Mouse (Mus musculus): ENCODE data around the gene Homez. TPM values are rescaled to one million over a fixed set of nuclear protein-coding genes. Genes with fewer than 3 reads are reported as not detected.
A peak's percentile ranks its signal among the peaks of the same experiment; 100 is the strongest.

Gene Homez
- 4.0 and 4.1 TPM in 2 replicates for polyA plus RNA-seq (2016; fragmentation: Nextera tagmentation; extraction: Ambion mirVana)

DNA sequence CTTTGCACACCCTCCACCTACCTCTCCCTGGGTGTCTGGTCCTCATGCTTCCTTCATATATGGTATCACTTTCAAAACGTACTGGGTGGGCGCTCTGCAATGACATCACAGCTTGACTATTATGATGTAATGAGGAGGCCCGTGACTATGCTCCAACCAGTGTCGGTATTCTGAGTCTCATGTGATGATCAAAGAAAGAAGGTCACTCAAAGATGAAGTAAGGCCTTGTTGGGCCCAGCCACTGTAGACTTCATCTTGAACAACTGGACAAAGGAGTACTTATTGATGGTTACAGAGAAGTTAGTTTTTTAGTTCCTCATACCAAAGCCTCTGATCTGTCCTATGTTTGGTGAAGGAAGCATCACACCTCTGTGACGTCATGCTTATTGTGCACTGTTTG is at the start of gene Homez:
Homez (minus strand) TSS at position 101 of the 400 bp plus-strand sequence.
- peaks cover 7% of the 10 kb centered on the region; the same call in 1 of the 2 replicates for H3K27me3 ChIP-seq (replicated peaks)
- WGBS (ENCODE audit: insufficient replicate concordance): 81% methylated on average over 5 of the region's 5 CpGs

DNA sequence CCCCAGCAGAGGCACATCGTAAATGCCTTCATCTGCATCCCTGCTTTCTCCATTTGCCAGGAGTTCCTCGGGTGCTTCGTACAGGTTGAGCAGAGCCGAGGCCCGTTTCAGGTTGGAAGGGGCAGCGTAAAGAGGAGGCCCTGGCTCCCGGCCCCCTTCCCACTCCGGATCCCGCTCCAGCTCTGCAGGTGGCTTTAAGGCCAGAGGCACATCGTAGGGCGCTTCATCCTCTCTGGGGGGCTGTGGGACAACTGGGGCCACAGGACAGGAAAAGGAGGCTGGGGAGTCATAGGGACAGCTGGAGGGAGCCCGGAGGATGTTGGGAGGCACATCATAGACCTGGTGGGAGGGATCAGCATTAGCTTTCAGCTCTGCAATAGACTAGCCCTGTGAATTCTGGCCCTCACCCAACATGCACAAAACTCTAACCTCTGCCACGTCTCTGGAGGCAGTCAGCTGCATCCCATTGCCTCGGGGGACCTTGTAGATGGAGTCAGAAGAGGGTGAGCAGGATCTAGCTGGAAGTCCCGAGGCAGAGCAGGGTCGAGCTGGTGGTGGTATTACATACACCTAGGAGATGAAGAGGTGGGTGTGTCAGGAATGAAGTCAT is 49.4 kb upstream of the Homez start:
- Histone ChIP-seq H3K36me3 (no peaks in the 10 kb centered on the region), H3K4me1 (peaks cover 15% of the 10 kb centered on the region), H3K4me2 (no peak overlapping the region), H3K4me3 (no peak overlapping the region), H3K9ac (no peak overlapping the region), H3K27ac (no peak overlapping the region), H3K9me3 (replicated peaks) (no peaks in the 10 kb centered on the region), H3K27me3 (replicated peaks) (peaks cover 74% of the 10 kb centered on the region)
- 75% methylated on average over 16 of the region's 16 CpGs for WGBS (ENCODE audit: insufficient replicate concordance)
- no peak for ATAC-seq

More for the DNA sequence above, at the start of gene Homez:
- Histone ChIP-seq H3K36me3 (no peaks in the 10 kb centered on the region), H3K27ac (no peak within 1 kb of the TSS), H3K4me2 (no peak within 1 kb of the TSS), H3K9me3 (replicated peaks) (no peaks in the 10 kb centered on the region), H3K4me3 (no peak within 1 kb of the TSS), H3K4me1 (peaks cover 7% of the 10 kb centered on the region), H3K9ac (no peak within 1 kb of the TSS)
- ATAC-seq: no peak

DNA sequence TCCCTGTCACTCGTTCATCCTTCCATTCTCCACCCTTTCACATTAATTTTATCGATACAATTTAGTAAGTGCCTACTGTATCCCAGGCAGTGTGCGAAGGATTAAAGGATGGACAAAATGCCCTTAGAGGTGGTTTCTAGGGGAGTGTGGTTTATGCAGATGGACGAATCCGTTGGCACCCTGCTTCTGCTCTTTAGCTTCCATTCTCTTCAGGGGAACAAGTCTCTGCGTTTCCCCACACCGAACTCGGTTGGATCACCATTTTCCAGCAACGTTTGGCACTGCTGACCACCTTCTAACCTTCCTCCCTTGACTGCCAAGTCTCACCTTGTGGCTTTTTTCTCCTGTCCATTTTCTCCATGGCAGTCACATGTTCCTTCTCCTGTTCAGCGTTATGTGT is 42.6 kb upstream of the Homez start:
- H3K4me2 ChIP-seq: peak overlapping the region; percentile 82
- 19% methylated on average over 10 of the region's 10 CpGs for WGBS (ENCODE audit: insufficient replicate concordance)
- H3K9ac ChIP-seq: no peak overlapping the region
- peak overlapping the region; percentile 62 for H3K4me3 ChIP-seq
- H3K4me1 ChIP-seq: peaks cover 12% of the 10 kb centered on the region
- H3K36me3 ChIP-seq: no peaks in the 10 kb centered on the region
- no peak for ATAC-seq
- H3K27ac ChIP-seq: no peak overlapping the region
- H3K9me3 ChIP-seq (replicated peaks): no peaks in the 10 kb centered on the region
- peaks cover 78% of the 10 kb centered on the region for H3K27me3 ChIP-seq (replicated peaks)

DNA sequence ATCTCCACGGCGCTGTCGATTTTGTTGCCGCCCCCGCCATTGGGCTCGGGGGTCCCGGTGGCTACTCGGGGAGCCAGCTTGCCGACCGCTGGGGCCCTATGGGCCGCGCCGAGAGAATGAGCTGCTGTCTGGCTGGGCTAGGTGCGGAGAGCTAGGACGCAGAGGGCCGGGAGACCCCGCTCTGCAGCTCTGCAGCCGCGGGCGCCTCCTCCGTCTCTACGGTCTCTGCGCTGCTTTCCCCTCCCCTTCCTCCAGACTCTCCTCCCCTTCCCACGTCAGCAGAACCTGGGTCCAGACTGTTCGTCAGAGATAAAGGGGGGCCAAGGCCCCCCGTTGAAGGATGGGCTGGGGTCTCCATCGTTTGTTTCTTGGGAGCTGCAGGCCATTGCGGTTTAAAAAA is 42.1 kb upstream of the Homez start, which contains the start of gene Slc22a17:
Slc22a17 (minus strand) TSS at position 247 of the 400 bp plus-strand sequence.
- H3K27ac ChIP-seq: no peak within 1 kb of the TSS
- 2% methylated on average over 28 of the region's 28 CpGs for WGBS (ENCODE audit: insufficient replicate concordance)
- H3K4me2 ChIP-seq: peak within 1 kb of the TSS; percentile 82
- H3K36me3 ChIP-seq: no peaks in the 10 kb centered on the region
- peak within 1 kb of the TSS; percentile 59 for H3K9ac ChIP-seq
- ATAC-seq: 0 out of 2 replicates have a peak, but pooled peaks have one; percentile 32
- peaks cover 78% of the 10 kb centered on the region for H3K27me3 ChIP-seq (replicated peaks)
- peaks cover 12% of the 10 kb centered on the region for H3K4me1 ChIP-seq
- peak within 1 kb of the TSS; percentile 62 for H3K4me3 ChIP-seq
- no peaks in the 10 kb centered on the region for H3K9me3 ChIP-seq (replicated peaks)

DNA sequence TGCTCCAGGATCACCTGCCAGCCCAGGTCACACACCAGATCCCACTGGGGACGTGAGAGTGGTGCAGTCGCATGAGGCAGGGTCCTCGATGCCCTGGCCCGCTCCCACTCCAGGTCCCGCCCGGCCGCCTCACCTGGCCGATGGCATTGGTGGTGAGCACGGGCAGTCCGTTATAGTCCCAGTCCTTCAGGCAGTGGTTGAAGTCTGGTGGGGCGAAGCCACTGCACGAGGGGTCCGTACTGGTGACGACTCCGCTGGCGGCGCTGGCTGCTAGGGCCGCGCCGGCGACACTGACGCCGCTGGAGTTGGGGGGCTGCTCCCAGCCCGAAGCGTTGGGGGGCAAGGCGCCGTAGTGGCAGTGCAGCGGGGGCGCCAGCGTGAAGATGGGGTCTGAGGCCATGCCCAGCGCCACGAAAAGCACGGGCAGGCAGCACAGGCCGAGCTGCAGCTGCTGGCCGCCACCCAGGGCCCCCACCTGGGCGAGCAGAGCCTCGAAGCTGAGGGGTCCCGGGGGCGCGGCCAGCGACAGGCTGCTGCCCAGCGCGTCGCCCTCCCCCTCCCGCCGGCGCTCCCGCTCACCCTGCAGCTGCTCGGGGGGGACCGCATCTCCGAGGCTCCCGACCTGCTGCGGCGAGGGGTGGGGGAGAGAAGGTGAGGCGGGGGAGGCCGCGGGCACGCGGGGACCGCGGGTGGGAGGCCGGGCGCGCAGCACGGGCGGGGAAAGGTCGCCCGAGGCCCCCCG is 41.5 kb upstream of the Homez start:
- Histone ChIP-seq H3K4me1 (peaks cover 12% of the 10 kb centered on the region), H3K27me3 (replicated peaks) (peaks cover 75% of the 10 kb centered on the region), H3K27ac (no peak overlapping the region), H3K4me3 (peak overlapping the region; percentile 62), H3K36me3 (peaks cover 1% of the 10 kb centered on the region; the same call in 1 of the 2 replicates), H3K9me3 (replicated peaks) (no peaks in the 10 kb centered on the region), H3K9ac (peak overlapping the region; percentile 59), H3K4me2 (peak overlapping the region; percentile 82)
- no peak for ATAC-seq
- WGBS (ENCODE audit: insufficient replicate concordance): 6% methylated on average over 45 of the region's 69 CpGs

DNA sequence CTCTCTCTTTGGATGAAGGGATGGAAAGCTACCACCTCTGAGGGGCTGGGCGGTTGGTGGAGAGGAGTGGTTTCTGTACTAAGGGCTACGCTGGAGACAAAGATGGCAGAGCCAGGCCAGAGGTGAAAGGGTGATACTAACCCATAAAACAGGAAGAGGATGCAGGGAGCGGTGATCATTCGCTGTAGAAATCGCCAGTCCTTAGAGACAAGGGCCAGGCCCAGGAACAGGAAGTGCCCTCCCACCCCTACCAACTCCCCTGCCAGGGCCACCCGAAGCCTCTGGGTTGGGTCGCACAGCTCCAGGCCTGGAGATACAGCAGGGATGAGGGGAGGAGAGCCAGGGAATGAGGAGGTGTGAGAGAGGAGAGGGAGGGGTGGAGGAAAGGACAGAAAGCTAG is 37.9 kb upstream of the Homez start:
- Histone ChIP-seq H3K4me2 (no peak overlapping the region), H3K4me3 (no peak overlapping the region), H3K36me3 (peaks cover 5% of the 10 kb centered on the region; the same call in 1 of the 2 replicates), H3K27me3 (replicated peaks) (peaks cover 45% of the 10 kb centered on the region), H3K9ac (no peak overlapping the region), H3K4me1 (peaks cover 12% of the 10 kb centered on the region), H3K27ac (no peak overlapping the region), H3K9me3 (replicated peaks) (no peaks in the 10 kb centered on the region)
- WGBS (ENCODE audit: insufficient replicate concordance): 43% methylated on average over 7 of the region's 7 CpGs
- no peak for ATAC-seq

DNA sequence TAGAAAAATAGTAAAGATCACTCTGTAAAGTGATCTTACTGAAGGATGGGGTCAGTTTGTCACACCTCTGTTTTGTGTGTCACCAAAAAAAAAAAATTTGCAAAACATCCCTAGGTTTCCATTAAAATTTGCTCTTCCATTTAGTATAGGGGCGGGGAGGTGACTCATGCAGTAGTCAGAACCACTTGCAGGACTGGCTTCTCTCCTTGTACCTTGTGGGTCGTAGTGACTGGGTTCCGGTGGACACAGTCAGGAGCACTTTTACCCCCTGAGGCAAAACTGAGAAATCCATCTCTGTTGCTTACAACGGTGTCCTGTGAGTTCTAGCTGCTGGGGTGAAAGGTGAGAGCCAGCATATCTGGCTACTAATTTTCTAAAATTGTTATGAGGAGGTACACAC is 32.9 kb upstream of the Homez start:
- WGBS (ENCODE audit: insufficient replicate concordance): 78% methylated on average over 4 of the region's 4 CpGs
- no peak overlapping the region for H3K9ac ChIP-seq
- H3K4me2 ChIP-seq: no peak overlapping the region
- no peak overlapping the region for H3K27ac ChIP-seq
- ATAC-seq: no peak
- no peaks in the 10 kb centered on the region for H3K9me3 ChIP-seq (replicated peaks)
- H3K27me3 ChIP-seq (replicated peaks): no peaks in the 10 kb centered on the region; the same call in 1 of the 2 replicates
- H3K4me1 ChIP-seq: no peaks in the 10 kb centered on the region
- H3K4me3 ChIP-seq: no peak overlapping the region
- peaks cover 10% of the 10 kb centered on the region; the same call in 1 of the 2 replicates for H3K36me3 ChIP-seq

DNA sequence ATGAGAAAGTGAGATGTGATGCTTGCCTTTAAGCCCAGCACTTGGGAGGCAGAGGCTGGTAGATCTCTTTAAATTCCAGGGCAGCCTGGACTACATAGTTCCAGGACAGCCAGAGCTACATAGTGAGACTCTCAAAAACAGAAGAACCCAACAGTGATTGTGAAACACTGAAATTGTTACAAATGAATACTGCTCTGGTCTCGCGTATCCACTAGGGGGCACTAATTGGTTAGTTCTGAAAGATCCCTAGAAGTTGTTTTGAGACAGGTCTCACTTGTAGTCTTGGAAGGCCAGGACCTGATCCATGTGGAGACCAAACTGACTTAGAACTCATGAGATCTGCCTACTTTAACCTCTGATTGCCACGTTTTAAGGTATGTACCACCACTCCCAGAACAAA is 29.6 kb upstream of the Homez start:
- Histone ChIP-seq H3K4me2 (no peak overlapping the region), H3K4me3 (no peak overlapping the region), H3K4me1 (peaks cover 12% of the 10 kb centered on the region), H3K36me3 (peaks cover 38% of the 10 kb centered on the region), H3K9me3 (replicated peaks) (no peaks in the 10 kb centered on the region), H3K9ac (no peak overlapping the region), H3K27ac (no peak overlapping the region), H3K27me3 (replicated peaks) (no peaks in the 10 kb centered on the region)
- ATAC-seq: 0 out of 2 replicates have a peak, but pooled peaks have one; percentile 34
- WGBS (ENCODE audit: insufficient replicate concordance): 1% methylated on average over 3 of the region's 3 CpGs

DNA sequence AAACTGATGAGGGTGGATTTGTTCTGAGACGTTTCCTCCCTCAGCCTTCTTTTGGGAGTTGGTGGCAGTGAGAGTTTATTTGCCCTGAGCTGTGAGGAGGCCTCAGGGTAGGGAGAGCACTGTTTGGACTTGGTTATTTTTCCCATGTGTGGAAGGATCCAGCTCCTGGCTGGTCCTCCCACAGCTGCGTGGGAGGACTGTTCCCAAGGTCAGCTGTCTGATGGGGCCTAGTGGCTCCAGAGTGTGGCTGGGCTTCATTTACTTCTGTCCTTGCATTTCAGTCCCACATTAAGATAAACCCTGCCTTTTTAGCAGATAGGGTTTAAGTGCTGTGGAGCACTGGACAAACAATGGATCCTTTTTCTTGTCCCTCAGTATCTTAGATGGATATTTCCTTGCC is 26.7 kb upstream of the Homez start:
- H3K4me3 ChIP-seq: no peak overlapping the region
- H3K4me2 ChIP-seq: no peak overlapping the region
- ATAC-seq: no peak
- H3K27me3 ChIP-seq (replicated peaks): no peaks in the 10 kb centered on the region
- H3K27ac ChIP-seq: no peak overlapping the region
- H3K36me3 ChIP-seq: peaks cover 39% of the 10 kb centered on the region
- H3K9ac ChIP-seq: no peak overlapping the region
- 71% methylated on average over 2 of the region's 2 CpGs for WGBS (ENCODE audit: insufficient replicate concordance)
- no peaks in the 10 kb centered on the region for H3K9me3 ChIP-seq (replicated peaks)
- H3K4me1 ChIP-seq: peaks cover 27% of the 10 kb centered on the region

DNA sequence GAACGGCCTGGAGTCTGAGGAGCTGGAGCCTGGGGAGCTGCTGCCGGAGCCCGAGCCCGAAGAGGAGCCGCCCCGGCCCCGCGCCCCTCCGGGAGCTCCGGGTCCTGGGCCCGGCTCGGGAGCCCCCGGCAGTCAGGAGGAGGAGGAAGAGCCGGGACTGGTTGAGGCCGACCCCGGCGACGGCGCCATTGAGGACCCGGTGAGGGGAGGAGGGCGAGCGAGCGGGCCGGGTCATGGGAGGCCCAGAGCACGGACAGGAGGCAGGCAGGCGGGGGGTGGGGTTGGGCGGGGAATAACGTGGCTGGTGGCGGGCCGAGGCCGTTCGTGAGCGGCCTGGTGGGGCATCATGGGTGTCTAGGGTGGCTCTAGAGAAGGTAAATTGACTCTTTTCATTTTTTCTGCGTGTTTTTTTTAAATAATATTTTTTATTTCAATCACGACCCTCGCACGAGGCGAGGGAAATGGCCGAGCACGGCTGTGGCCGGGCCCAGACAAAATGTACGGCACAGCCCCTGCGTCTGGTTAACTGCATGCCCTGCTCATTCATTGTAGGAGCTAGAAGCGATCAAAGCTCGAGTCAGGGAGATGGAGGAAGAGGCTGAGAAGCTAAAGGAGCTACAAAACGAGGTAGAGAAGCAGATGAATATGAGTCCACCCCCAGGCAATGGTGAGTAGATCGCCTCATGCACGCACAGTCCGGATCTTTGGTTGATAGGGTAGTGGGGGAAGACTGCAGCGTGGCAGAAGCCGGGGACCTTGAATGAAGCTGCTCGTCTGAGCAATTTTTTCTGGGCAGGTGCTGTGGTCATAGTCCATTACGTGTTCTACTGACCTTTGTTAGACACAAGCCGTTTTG is 23.8 kb upstream of the Homez start:
- Histone ChIP-seq H3K9me3 (replicated peaks) (no peaks in the 10 kb centered on the region), H3K27me3 (replicated peaks) (no peaks in the 10 kb centered on the region), H3K27ac (peak overlapping the region; percentile 88), H3K36me3 (peaks cover 39% of the 10 kb centered on the region), H3K4me1 (peaks cover 31% of the 10 kb centered on the region), H3K9ac (peak overlapping the region; percentile 98), H3K4me2 (peak overlapping the region; percentile 78), H3K4me3 (peak overlapping the region; percentile 92)
- ATAC-seq: peak; percentile 53
- WGBS (ENCODE audit: insufficient replicate concordance): under 1% methylated on average over 54 of the region's 54 CpGs

DNA sequence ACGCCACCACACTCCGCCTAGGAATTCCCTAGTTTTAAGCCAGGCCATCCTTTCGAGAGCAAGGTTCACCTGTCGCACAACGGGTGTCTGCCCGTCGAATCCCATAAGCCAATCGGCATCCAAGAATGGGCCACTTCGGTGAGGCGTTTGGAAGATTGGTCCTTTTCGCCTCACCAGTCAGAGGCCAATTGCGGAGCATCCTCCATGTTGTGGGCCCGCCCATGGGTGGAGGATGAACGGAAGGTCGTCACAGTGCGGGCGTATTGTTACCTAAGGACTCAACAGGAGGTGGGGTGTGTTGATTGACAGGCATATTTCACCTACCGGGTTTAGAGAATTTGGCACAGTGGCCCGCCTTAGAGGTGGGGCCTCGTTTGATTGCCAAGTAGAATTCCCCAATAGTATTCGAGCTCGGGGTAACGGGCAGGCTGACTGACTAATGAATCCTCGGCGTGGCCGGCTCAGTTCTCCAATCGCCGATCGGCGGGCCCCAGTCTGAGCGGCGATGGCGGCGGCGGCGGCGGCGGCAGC is 23.0 kb upstream of the Homez start:
- no peaks in the 10 kb centered on the region for H3K9me3 ChIP-seq (replicated peaks)

More for the DNA sequence above, 23.0 kb upstream of the Homez start:
- 2% methylated on average over 38 of the region's 38 CpGs for WGBS (ENCODE audit: insufficient replicate concordance)
- H3K9ac ChIP-seq: peak overlapping the region; percentile 98
- peak overlapping the region; percentile 88 for H3K27ac ChIP-seq
- H3K4me1 ChIP-seq: peaks cover 31% of the 10 kb centered on the region
- peaks cover 34% of the 10 kb centered on the region for H3K36me3 ChIP-seq
- H3K4me3 ChIP-seq: peak overlapping the region; percentile 92
- no peaks in the 10 kb centered on the region for H3K27me3 ChIP-seq (replicated peaks)
- H3K4me2 ChIP-seq: peak overlapping the region; percentile 78
- ATAC-seq: peak; percentile 99
